Mouse (Mus musculus): ENCODE measurements around the gene 0610037L13Rik.

GRCm38 (mm10) chr4:107910020-107910419 is 20.4 kb downstream of the 0610037L13Rik start:
- TF ChIP-seq HCFC1 (IDR thresholded peaks at IDR 0.05; ENCODE audit: low read depth, low read length) (no peak), TCF12 (IDR thresholded peaks at IDR 0.05; ENCODE audit: low read depth, low read length) (no peak), GATA1 (IDR thresholded peaks at IDR 0.05; ENCODE audit: low read depth, low read length) (no peak), GABPA (IDR thresholded peaks at IDR 0.05; ENCODE audit: low read depth, low read length) (no peak), MEF2A (IDR thresholded peaks at IDR 0.05; ENCODE audit: extremely low read depth, insufficient replicate concordance, low read depth, low read length, poor library complexity, severe bottlenecking) (no peak), POLR2A (IDR thresholded peaks at IDR 0.05; ENCODE audit: control insufficient read depth in 1 of 2, insufficient read depth in 1 of 2, low read depth in 1 of 2, low read length in 2 of 2, poor library complexity in 1 of 2) (no peak)
